Mouse (Mus musculus) adrenal gland, postnatal 14 days (tissue): ENCODE measurements around the gene Fthl17e. TPM values are rescaled to one million over a fixed set of nuclear protein-coding genes. Genes with fewer than 3 reads are reported as not detected.
"Not testable (repeated sequence)": the region's sequence is repeated elsewhere in the genome, so short reads cannot be mapped to it uniquely, and the experiment has no call there.

Experiments used
- DNase-seq: peaks from one replicate; pipeline ENCODE4 v3.0.0; 2021; ENCODE audit warnings: mixed read lengths
- long read RNA-seq, 2 experiments: library from polyadenylated mRNA; stranded (forward); transcript quantifications; one replicate each; pipeline ENCODE4 v2.0.0; 2021
- total RNA-seq: library from RNA; stranded (reverse); gene quantifications from 2 replicates; pipeline ENCODE4 v1.2.3, GENCODE M21; 2021

Fthl17e gene
- not detected in 2 replicates for total RNA-seq
- long read RNA-seq, experiment 1: 0 reads
- long read RNA-seq, experiment 2: 0 reads

- DNase-seq: not testable (repeated sequence)
These were observed at the start of gene Fthl17e for GRCm38 (mm10) chrX:9033193-9033592. Fthl17e (plus strand) TSS chrX:9033493.

- DNase-seq: not testable (repeated sequence)
These were observed 46.6 kb upstream of the Fthl17e start, which contains the start of gene Fthl17d for GRCm38 (mm10) chrX:8986655-8987054. Fthl17d (minus strand) TSS chrX:8986755.

GRCm38 (mm10) chrX:9016079-9016478, 17.2 kb upstream of the Fthl17e start:
- no peak for DNase-seq

GRCm38 (mm10) chrX:9019481-9019880, 13.8 kb upstream of the Fthl17e start:
- no peak for DNase-seq

GRCm38 (mm10) chrX:9041611-9042010, 8.3 kb downstream of the Fthl17e start:
- not testable (repeated sequence) for DNase-seq

GRCm38 (mm10) chrX:9060952-9061351, 27.7 kb downstream of the Fthl17e start:
- peak; percentile 83 for DNase-seq

GRCm38 (mm10) chrX:9062101-9062500, 28.8 kb downstream of the Fthl17e start:
- DNase-seq: no peak

- not testable (repeated sequence) for DNase-seq
These were observed 29.4 kb downstream of the Fthl17e start, which contains the start of gene Fthl17f for GRCm38 (mm10) chrX:9062715-9063114. Fthl17f (plus strand) TSS chrX:9063015.

- peak; percentile 17 for DNase-seq
These were observed 44.4 kb downstream of the Fthl17e start for GRCm38 (mm10) chrX:9077699-9078098.

Other genes starting within 250 kb of the Fthl17e start
- gene Ssxb5, start 229.8 kb upstream of the Fthl17e start, total RNA-seq: not detected in 2 replicates
- gene Gm6592, start 189.5 kb upstream of the Fthl17e start, total RNA-seq: not detected in 2 replicates
- not detected in 2 replicates for gene Gm5751, start 159.2 kb upstream of the Fthl17e start, total RNA-seq
- 7.9 and 8.0 TPM in 2 replicates for gene B630019K06Rik, start 141.1 kb upstream of the Fthl17e start, total RNA-seq
- not detected in 2 replicates for gene Fthl17b, start 70.5 kb upstream of the Fthl17e start, total RNA-seq
- not detected in 2 replicates for gene Fthl17c, start 56.9 kb upstream of the Fthl17e start, total RNA-seq
- gene Fthl17d, start 46.7 kb upstream of the Fthl17e start, total RNA-seq: not detected in 2 replicates
- not detected in 2 replicates for gene Fthl17f, start 29.5 kb downstream of the Fthl17e start, total RNA-seq
- not detected in 2 replicates for gene 4930402K13Rik, start 71.1 kb downstream of the Fthl17e start, total RNA-seq
- gene Lancl3, start 166.4 kb downstream of the Fthl17e start, total RNA-seq: 1.9 and 2.7 TPM in 2 replicates
- gene Gm14862, start 223.4 kb downstream of the Fthl17e start, total RNA-seq: not detected in 2 replicates
- 2.1 and 2.9 TPM in 2 replicates for gene Xk, start 239.3 kb downstream of the Fthl17e start, total RNA-seq